In genomic region chr9:118563866-118564265, GRCm38 (mm10) we compare ENCODE assay signal across 29 mouse cellular contexts. TPM values are rescaled to one million over a fixed set of nuclear protein-coding genes. Genes with fewer than 3 reads are reported as not detected.
"Had no signal": no experiment of that assay in that cellular context is flagged by ENCODE, and none has a peak within 500 bp of the region (broad histone marks: within the 10 kb centered on the region; RNA-seq: fewer than 3 reads in every experiment).

No protein-coding gene starts in this region.

- H3K27ac ChIP-seq: limb, embryonic 10.5 days; limb, embryonic 12.5 days; limb, embryonic 13.5 days; limb, embryonic 15.5 days; liver, embryonic 12.5 days; liver, embryonic 13.5 days; liver, embryonic 14.5 days; liver, embryonic 15.5 days; lung, embryonic 15.5 days; macrophage; midbrain, embryonic 10.5 days; midbrain, embryonic 12.5 days; midbrain, embryonic 13.5 days; midbrain, embryonic 15.5 days; neural tube, embryonic 12.5 days had no signal

- H3K4me3 ChIP-seq: limb, embryonic 10.5 days; limb, embryonic 12.5 days; limb, embryonic 13.5 days; limb, embryonic 15.5 days; liver, embryonic 12.5 days; liver, embryonic 13.5 days; liver, embryonic 15.5 days; lung, embryonic 15.5 days; megakaryocyte, embryonic 14.5 days; midbrain, embryonic 10.5 days; midbrain, embryonic 12.5 days; midbrain, embryonic 13.5 days; midbrain, embryonic 15.5 days; myocyte; neural tube, embryonic 12.5 days had no signal

- H3K9me3 ChIP-seq: limb, embryonic 10.5 days; limb, embryonic 12.5 days; limb, embryonic 13.5 days; limb, embryonic 15.5 days; liver, embryonic 12.5 days; liver, embryonic 13.5 days; liver, embryonic 15.5 days; lung, embryonic 15.5 days; megakaryocyte, embryonic 14.5 days; midbrain, embryonic 10.5 days; midbrain, embryonic 12.5 days; midbrain, embryonic 13.5 days; midbrain, embryonic 15.5 days; neural tube, embryonic 12.5 days had no signal

- H3K4me1 ChIP-seq: limb, embryonic 12.5 days; limb, embryonic 13.5 days; limb, embryonic 15.5 days; liver, embryonic 12.5 days; liver, embryonic 13.5 days; liver, embryonic 15.5 days; lung, embryonic 15.5 days; midbrain, embryonic 10.5 days; midbrain, embryonic 12.5 days; midbrain, embryonic 13.5 days; midbrain, embryonic 15.5 days; neural tube, embryonic 12.5 days had no signal

- DNase-seq: left cerebral cortex, postnatal 4 days; liver; liver, embryonic 13.5 days; liver, postnatal 0 days; lung, adult 18-20 months; lung, adult 2 months; lung, embryonic 14.5 days; lung, postnatal 10 days; lung, postnatal 14 days; lung, postnatal 36 days; lung, postnatal 4 days; midbrain, embryonic 14.5 days had no signal

- H3K27me3 ChIP-seq: limb, embryonic 12.5 days; limb, embryonic 13.5 days; limb, embryonic 15.5 days; liver, embryonic 12.5 days; liver, embryonic 13.5 days; liver, embryonic 15.5 days; lung, embryonic 15.5 days; megakaryocyte, embryonic 14.5 days; midbrain, embryonic 12.5 days; midbrain, embryonic 13.5 days; midbrain, embryonic 15.5 days; neural tube, embryonic 12.5 days had no signal

RNA-seq across cellular contexts. Expression of gene Itga9, which starts 42.6 kb away (rescaled TPM):
- total RNA-seq: monocyte, adult 5-6 weeks had no signal
